Mouse (Mus musculus) erythroblast, embryonic 14.5 days (primary cell): ENCODE measurements around the gene Slc44a5. TPM values are rescaled to one million over a fixed set of nuclear protein-coding genes. Genes with fewer than 3 reads are reported as not detected.
"Not testable (repeated sequence)": the region's sequence is repeated elsewhere in the genome, so short reads cannot be mapped to it uniquely, and the experiment has no call there.

Source experiments
- H3K27me3 ChIP-seq: 2 replicates; pipeline ENCODE4 v1.6.1; 2012; ENCODE audit warnings: inconsistent platforms; ENCODE audit not compliant: control insufficient read depth
- H3K36me3 ChIP-seq: 2 replicates; pipeline ENCODE4 v1.6.1; 2012; ENCODE audit warnings: mild to moderate bottlenecking, inconsistent platforms; ENCODE audit not compliant: control insufficient read depth
- H3K4me1 ChIP-seq: 2 replicates; pipeline ENCODE4 v1.6.1; 2012; ENCODE audit warnings: inconsistent platforms; ENCODE audit not compliant: control insufficient read depth
- H3K4me3 ChIP-seq: replicated peaks from 2 replicates; pipeline ENCODE3; 2012; ENCODE audit warnings: moderate library complexity, mild to moderate bottlenecking, inconsistent platforms
- H3K9me3 ChIP-seq: 2 replicates; pipeline ENCODE4 v1.6.1; 2012; ENCODE audit warnings: low read length, inconsistent platforms, mixed read lengths; ENCODE audit not compliant: control insufficient read depth
- GATA1 ChIP-seq: IDR thresholded peaks from 2 replicates; pipeline ENCODE4 v1.6.1; 2012; ENCODE audit warnings: low read length, inconsistent platforms, mixed read lengths
- TAL1 ChIP-seq: IDR thresholded peaks from 3 replicates; pipeline ENCODE4 v1.6.1; 2012; ENCODE audit warnings: low read length, inconsistent platforms, mixed read lengths
- polyA plus RNA-seq: library from polyadenylated mRNA; stranded (reverse); fragments of >175 nt; gene quantifications from 2 replicates; pipeline ENCODE4 v1.2.3, GENCODE M21; 2012

Gene Slc44a5
- polyA plus RNA-seq, 1 experiment, result not detected

DNA sequence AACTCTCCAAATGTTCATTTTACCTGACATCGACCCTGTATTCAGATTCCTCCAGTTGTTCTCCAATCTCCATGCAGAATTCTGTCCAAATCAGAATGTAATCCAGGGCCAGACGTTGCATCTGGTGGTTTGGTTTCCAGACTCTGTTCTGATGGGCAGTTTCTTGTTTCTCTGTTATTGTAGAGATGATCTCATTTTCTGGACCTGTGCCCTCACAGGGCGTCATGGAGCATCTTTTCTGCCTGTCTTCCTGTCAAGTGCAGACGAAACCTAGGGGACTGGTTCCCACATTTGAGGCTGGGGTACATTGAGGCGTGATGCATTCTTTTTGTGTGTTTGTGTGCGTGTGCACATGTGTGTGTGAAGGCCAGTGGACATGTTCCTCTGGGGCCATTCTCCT is 160.8 kb downstream of the Slc44a5 start:
- Histone ChIP-seq H3K4me3 (no peak overlapping the region), H3K4me1 (peaks cover 15% of the 10 kb centered on the region), H3K36me3 (no peaks in the 10 kb centered on the region), H3K9me3 (no peaks in the 10 kb centered on the region), H3K27me3 (no peaks in the 10 kb centered on the region)
- TF ChIP-seq TAL1, result no peak
- TF ChIP-seq GATA1, result no peak

DNA sequence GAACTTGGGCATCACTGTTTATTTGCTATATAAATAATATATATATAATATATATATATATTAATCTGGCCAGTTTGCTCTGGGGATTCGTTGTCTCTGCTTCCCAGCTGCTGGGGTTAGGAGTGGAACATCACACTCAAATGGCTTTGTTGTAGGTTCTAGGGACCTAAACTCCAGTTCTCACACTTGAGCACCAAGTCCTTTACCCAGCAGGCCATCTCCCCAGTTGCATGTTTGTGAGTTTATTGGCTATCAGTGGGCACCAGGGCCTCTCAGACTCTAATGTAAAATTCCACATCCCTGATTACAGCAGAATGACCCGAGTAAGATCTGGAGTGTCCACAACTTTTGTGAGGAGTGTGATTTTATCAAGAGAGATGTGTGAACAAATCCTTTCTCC is 161.5 kb downstream of the Slc44a5 start:
- H3K36me3 ChIP-seq, result no peaks in the 10 kb centered on the region
- H3K4me1 ChIP-seq, result peaks cover 13% of the 10 kb centered on the region
- H3K4me3 ChIP-seq, result no peak overlapping the region
- H3K9me3 ChIP-seq, result no peaks in the 10 kb centered on the region
- H3K27me3 ChIP-seq, result no peaks in the 10 kb centered on the region
- TF ChIP-seq TAL1 (no peak), GATA1 (no peak)

GRCm38 (mm10) chr3:154136501-154136900 is 163.3 kb downstream of the Slc44a5 start:
- TF ChIP-seq TAL1 (no peak), GATA1 (no peak)
- H3K27me3 ChIP-seq, result no peaks in the 10 kb centered on the region
- no peaks in the 10 kb centered on the region for H3K36me3 ChIP-seq
- no peaks in the 10 kb centered on the region for H3K9me3 ChIP-seq
- no peak overlapping the region for H3K4me3 ChIP-seq
- H3K4me1 ChIP-seq, result no peaks in the 10 kb centered on the region

GRCm38 (mm10) chr3:154141346-154141745 is 168.1 kb downstream of the Slc44a5 start:
- H3K27me3 ChIP-seq, result no peaks in the 10 kb centered on the region
- no peak overlapping the region for H3K4me3 ChIP-seq
- no peaks in the 10 kb centered on the region for H3K4me1 ChIP-seq
- no peaks in the 10 kb centered on the region; the same call in 1 of the 2 replicates for H3K9me3 ChIP-seq
- TF ChIP-seq GATA1 (no peak), TAL1 (no peak)
- no peaks in the 10 kb centered on the region for H3K36me3 ChIP-seq

DNA sequence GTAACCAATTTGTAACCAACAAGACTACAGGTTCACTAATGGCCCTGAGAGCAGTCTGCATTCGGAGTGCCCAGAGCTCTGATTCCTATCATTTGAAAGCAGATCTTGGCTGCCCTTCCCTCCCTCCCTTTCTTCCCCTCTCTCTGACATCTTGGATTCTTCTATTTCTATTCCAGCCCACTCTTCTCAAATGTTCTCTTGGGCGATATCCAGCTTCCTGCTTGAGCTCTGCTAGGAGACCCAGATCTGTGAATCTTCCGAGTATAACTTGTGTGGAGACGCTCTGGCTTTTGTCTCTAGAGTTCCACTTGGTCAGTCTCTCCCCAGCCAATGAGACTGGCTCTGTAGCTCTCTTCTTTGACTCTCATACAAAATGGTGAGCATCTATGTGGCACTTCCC is 169.4 kb downstream of the Slc44a5 start:
- no peaks in the 10 kb centered on the region for H3K27me3 ChIP-seq
- no peaks in the 10 kb centered on the region; the same call in 1 of the 2 replicates for H3K9me3 ChIP-seq
- no peaks in the 10 kb centered on the region for H3K36me3 ChIP-seq
- no peak overlapping the region for H3K4me3 ChIP-seq
- no peaks in the 10 kb centered on the region for H3K4me1 ChIP-seq
- TF ChIP-seq TAL1 (no peak), GATA1 (no peak)

DNA sequence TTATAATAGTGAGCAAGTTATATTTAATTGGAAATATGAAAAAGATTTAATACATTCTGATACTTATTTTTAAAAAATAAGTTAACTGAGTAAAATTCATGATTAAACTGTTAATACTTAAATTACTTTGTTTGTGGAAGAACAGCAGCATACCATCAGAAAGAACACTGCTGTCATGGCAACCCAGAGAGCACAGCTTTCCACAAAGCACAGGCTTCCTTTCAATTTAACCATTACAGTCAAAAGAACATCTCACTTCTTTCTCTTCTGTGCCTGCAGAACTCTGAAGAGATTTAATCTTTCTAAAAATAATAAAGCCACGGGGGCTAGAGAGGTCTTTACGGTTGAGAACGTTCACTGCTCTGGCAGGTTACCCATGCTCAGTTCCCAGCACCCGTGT is 172.5 kb downstream of the Slc44a5 start:
- H3K36me3 ChIP-seq, result no peaks in the 10 kb centered on the region

GRCm38 (mm10) chr3:154149778-154150177 is 176.5 kb downstream of the Slc44a5 start:
- no peaks in the 10 kb centered on the region for H3K9me3 ChIP-seq
- no peak for TF ChIP-seq TAL1
- no peak for TF ChIP-seq GATA1
- peaks cover 8% of the 10 kb centered on the region for H3K27me3 ChIP-seq
- no peak overlapping the region for H3K4me3 ChIP-seq
- H3K4me1 ChIP-seq, result no peaks in the 10 kb centered on the region
- no peaks in the 10 kb centered on the region for H3K36me3 ChIP-seq

More for the DNA sequence above, 172.5 kb downstream of the Slc44a5 start:
- Histone ChIP-seq H3K9me3 (no peaks in the 10 kb centered on the region; the same call in 1 of the 2 replicates), H3K27me3 (peaks cover 6% of the 10 kb centered on the region), H3K4me1 (no peaks in the 10 kb centered on the region), H3K4me3 (no peak overlapping the region)
- no peak for TF ChIP-seq TAL1
- no peak for TF ChIP-seq GATA1

DNA sequence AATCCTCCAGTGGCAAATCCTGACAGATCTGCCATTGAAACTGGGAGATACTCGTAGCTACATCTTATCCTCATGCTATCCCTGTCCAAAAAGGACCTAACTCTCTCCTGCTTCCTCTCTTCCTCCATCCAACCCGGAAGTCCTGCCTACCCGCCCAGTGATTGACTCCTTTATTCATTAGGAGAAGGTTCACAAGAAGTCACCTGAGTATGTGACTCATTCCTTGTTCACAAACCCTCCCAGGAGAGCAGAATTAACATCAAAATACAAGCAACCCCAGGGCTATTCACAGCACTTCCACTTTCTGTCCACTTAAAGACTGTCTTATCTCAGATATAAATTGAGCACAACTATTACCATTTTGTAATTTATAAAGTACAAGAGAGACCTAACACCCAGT is 180.3 kb downstream of the Slc44a5 start:
- not testable (repeated sequence) for H3K4me1 ChIP-seq, H3K9me3 ChIP-seq, H3K27me3 ChIP-seq, H3K4me3 ChIP-seq, H3K36me3 ChIP-seq

GRCm38 (mm10) chr3:154165882-154166281 is 192.6 kb downstream of the Slc44a5 start:
- no peak overlapping the region for H3K4me3 ChIP-seq
- TF ChIP-seq GATA1 (no peak), TAL1 (no peak)
- no peaks in the 10 kb centered on the region for H3K9me3 ChIP-seq
- no peaks in the 10 kb centered on the region for H3K4me1 ChIP-seq
- no peaks in the 10 kb centered on the region for H3K27me3 ChIP-seq
- H3K36me3 ChIP-seq, result no peaks in the 10 kb centered on the region

- Histone ChIP-seq H3K36me3 (no peaks in the 10 kb centered on the region), H3K9me3 (no peaks in the 10 kb centered on the region), H3K27me3 (no peaks in the 10 kb centered on the region), H3K4me1 (no peaks in the 10 kb centered on the region), H3K4me3 (no peak overlapping the region)
- TF ChIP-seq GATA1 (no peak), TAL1 (no peak)
These were observed 198.8 kb downstream of the Slc44a5 start for GRCm38 (mm10) chr3:154171881-154172592.
